In genomic region chr16:38976151-38976550, GRCm38 (mm10) we compare ENCODE assay signal across 19 mouse cellular contexts.
DNase-seq lines count a peak whose midpoint lies in the region; ATAC-seq and TF ChIP-seq lines count a peak whose summit lies in the region.
"Had no signal": no experiment of that assay in that cellular context is flagged by ENCODE, and none has a peak within 500 bp of the region (broad histone marks: within the 10 kb centered on the region; RNA-seq: fewer than 3 reads in every experiment).

No protein-coding gene starts in this region.

- TF ChIP-seq POLR2A in testis, adult 2 months (IDR thresholded peaks at IDR 0.05; ENCODE audit: control insufficient read depth, low read depth, low read length), result no peak

- TF ChIP-seq CTCF in testis, adult 2 months (IDR thresholded peaks at IDR 0.05; ENCODE audit: control insufficient read depth, insufficient read depth, insufficient replicate concordance, low read depth, low read length), result no peak

- H3K4me3 ChIP-seq in forebrain, embryonic 15.5 days, result no peak overlapping the region
- no peak overlapping the region for H3K4me3 ChIP-seq in forebrain, embryonic 11.5 days (ENCODE audit: low read depth, low read length)
- no peak overlapping the region for H3K4me3 ChIP-seq in hindbrain, embryonic 11.5 days (ENCODE audit: low read depth, low read length)
- no peak overlapping the region for H3K4me3 ChIP-seq in hindbrain, embryonic 16.5 days (ENCODE audit: low read length)
- H3K4me3 ChIP-seq in limb, embryonic 11.5 days (ENCODE audit: low read depth, low read length), result no peak overlapping the region
- H3K4me3 ChIP-seq in limb, embryonic 10.5 days, result no peak overlapping the region
- H3K4me3 ChIP-seq in testis, adult 2 months (ENCODE audit: control insufficient read depth, low read depth, low read length), result peak overlapping the region; percentile 5; the same call in 1 of the 2 replicates
- H3K4me3 ChIP-seq: embryonic facial prominence, embryonic 13.5 days; gastrocnemius, adult 2 months; hindbrain, embryonic 13.5 days had no signal

- no peak overlapping the region for H3K9ac ChIP-seq in forebrain, embryonic 15.5 days (replicated peaks)
- no peak overlapping the region for H3K9ac ChIP-seq in forebrain, embryonic 11.5 days (ENCODE audit: low read length)
- no peak overlapping the region for H3K9ac ChIP-seq in hindbrain, embryonic 11.5 days (ENCODE audit: low read depth, low read length)
- H3K9ac ChIP-seq in hindbrain, embryonic 16.5 days (ENCODE audit: low read depth, low read length), result no peak overlapping the region
- no peak overlapping the region for H3K9ac ChIP-seq in limb, embryonic 11.5 days (ENCODE audit: low read length)
- H3K9ac ChIP-seq: embryonic facial prominence, embryonic 13.5 days; hindbrain, embryonic 13.5 days had no signal

- H3K27ac ChIP-seq in forebrain, embryonic 15.5 days (replicated peaks), result no peak overlapping the region
- no peak overlapping the region for H3K27ac ChIP-seq in forebrain, embryonic 11.5 days (ENCODE audit: low read depth, low read length)
- no peak overlapping the region for H3K27ac ChIP-seq in hindbrain, embryonic 11.5 days (ENCODE audit: low read depth, low read length)
- H3K27ac ChIP-seq in hindbrain, embryonic 16.5 days (ENCODE audit: low read depth, low read length), result no peak overlapping the region
- H3K27ac ChIP-seq in limb, embryonic 11.5 days (replicated peaks; ENCODE audit: low read depth, low read length), result no peak overlapping the region
- H3K27ac ChIP-seq in limb, embryonic 10.5 days, result no peak overlapping the region
- H3K27ac ChIP-seq in testis, adult 2 months (ENCODE audit: control insufficient read depth, insufficient read depth, low read depth, low read length), result no peak overlapping the region
- H3K27ac ChIP-seq: embryonic facial prominence, embryonic 13.5 days; gastrocnemius, adult 2 months; hindbrain, embryonic 13.5 days had no signal

- H3K27me3 ChIP-seq in forebrain, embryonic 15.5 days, result no peaks in the 10 kb centered on the region
- H3K27me3 ChIP-seq in forebrain, embryonic 11.5 days (ENCODE audit: control insufficient read depth, insufficient read depth, low read length), result no peaks in the 10 kb centered on the region
- no peaks in the 10 kb centered on the region for H3K27me3 ChIP-seq in hindbrain, embryonic 11.5 days (ENCODE audit: control insufficient read depth, insufficient read depth, low read length)
- no peaks in the 10 kb centered on the region for H3K27me3 ChIP-seq in hindbrain, embryonic 16.5 days (replicated peaks; ENCODE audit: control insufficient read depth, insufficient read depth, low read length)
- H3K27me3 ChIP-seq in limb, embryonic 11.5 days (ENCODE audit: control insufficient read depth, insufficient read depth, low read length), result no peaks in the 10 kb centered on the region
- H3K27me3 ChIP-seq in limb, embryonic 10.5 days (ENCODE audit: low read depth, poor library complexity, severe bottlenecking), result no peaks in the 10 kb centered on the region
- no peaks in the 10 kb centered on the region for H3K27me3 ChIP-seq in testis, adult 2 months (ENCODE audit: control insufficient read depth, insufficient read depth, low read length)
- H3K27me3 ChIP-seq: hindbrain, embryonic 13.5 days had no signal

- H3K4me2 ChIP-seq in forebrain, embryonic 15.5 days (replicated peaks), result no peak overlapping the region
- H3K4me2 ChIP-seq in forebrain, embryonic 11.5 days (ENCODE audit: low read depth, low read length, severe bottlenecking), result no peak overlapping the region
- H3K4me2 ChIP-seq in hindbrain, embryonic 11.5 days (replicated peaks; ENCODE audit: low read depth, low read length), result no peak overlapping the region
- H3K4me2 ChIP-seq in hindbrain, embryonic 16.5 days (ENCODE audit: low read length), result no peak overlapping the region
- no peak overlapping the region for H3K4me2 ChIP-seq in limb, embryonic 11.5 days (ENCODE audit: low read depth, severe bottlenecking)
- H3K4me2 ChIP-seq: embryonic facial prominence, embryonic 13.5 days; hindbrain, embryonic 13.5 days had no signal

- no peaks in the 10 kb centered on the region for H3K36me3 ChIP-seq in forebrain, embryonic 15.5 days
- no peaks in the 10 kb centered on the region for H3K36me3 ChIP-seq in forebrain, embryonic 11.5 days (ENCODE audit: control insufficient read depth, insufficient read depth, low read length)
- H3K36me3 ChIP-seq in hindbrain, embryonic 11.5 days (ENCODE audit: control insufficient read depth, insufficient read depth, low read length), result no peaks in the 10 kb centered on the region
- H3K36me3 ChIP-seq in hindbrain, embryonic 16.5 days (ENCODE audit: control insufficient read depth, insufficient read depth, low read length), result no peaks in the 10 kb centered on the region
- H3K36me3 ChIP-seq in limb, embryonic 11.5 days (ENCODE audit: control insufficient read depth, insufficient read depth, low read length), result no peaks in the 10 kb centered on the region
- no peaks in the 10 kb centered on the region for H3K36me3 ChIP-seq in limb, embryonic 10.5 days
- H3K36me3 ChIP-seq in testis, adult 2 months (ENCODE audit: control insufficient read depth, insufficient read depth, low read length), result no peaks in the 10 kb centered on the region
- H3K36me3 ChIP-seq: embryonic facial prominence, embryonic 13.5 days; hindbrain, embryonic 13.5 days had no signal

- no peak for DNase-seq in forebrain, embryonic 11.5 days (ENCODE audit: low spot score)
- DNase-seq in hindbrain, embryonic 11.5 days (ENCODE audit: low spot score), result no peak
- DNase-seq in limb, embryonic 11.5 days (ENCODE audit: low spot score), result no peak
- DNase-seq in limb, embryonic 10.5 days (ENCODE audit: low spot score), result no peak
- no peak for DNase-seq in testis, postnatal 10 days (ENCODE audit: low spot score)
- DNase-seq: adrenal gland, adult 2 months; adrenal gland, postnatal 25 days; cerebellum, adult 18-20 months; cerebellum, adult 9-11 months; cerebellum, postnatal 36 days; gastrocnemius, adult 2 months; gastrocnemius, postnatal 25 days had no signal

- 0 out of 2 replicates have a peak, but pooled peaks have one; percentile 19 for ATAC-seq in forebrain, embryonic 15.5 days (replicated peaks)
- no peak for ATAC-seq in forebrain, embryonic 11.5 days (replicated peaks; ENCODE audit: low FRiP score)
- ATAC-seq in hindbrain, embryonic 11.5 days (ENCODE audit: low FRiP score), result peak; percentile 25; the same call in 1 of the 2 replicates
- no peak for ATAC-seq in hindbrain, embryonic 16.5 days
- ATAC-seq in limb, embryonic 11.5 days (ENCODE audit: insufficient number of reproducible peaks, low FRiP score, low TSS enrichment, low read depth), result 0 out of 2 replicates have a peak, but pooled peaks have one; percentile 17
- ATAC-seq: inflammation-experienced regulatory T-cells, adult 6 months; intestine, postnatal 0 days had no signal

- no peaks in the 10 kb centered on the region for H3K9me3 ChIP-seq in forebrain, embryonic 15.5 days
- H3K9me3 ChIP-seq in forebrain, embryonic 11.5 days (ENCODE audit: control insufficient read depth, low read length), result no peaks in the 10 kb centered on the region
- no peaks in the 10 kb centered on the region for H3K9me3 ChIP-seq in hindbrain, embryonic 11.5 days (ENCODE audit: control insufficient read depth, low read length)
- H3K9me3 ChIP-seq in hindbrain, embryonic 16.5 days (ENCODE audit: control insufficient read depth, low read length), result no peaks in the 10 kb centered on the region
- no peaks in the 10 kb centered on the region for H3K9me3 ChIP-seq in limb, embryonic 11.5 days (ENCODE audit: control insufficient read depth, low read length)
- H3K9me3 ChIP-seq in limb, embryonic 10.5 days (replicated peaks), result no peaks in the 10 kb centered on the region
- H3K9me3 ChIP-seq: embryonic facial prominence, embryonic 13.5 days; hindbrain, embryonic 13.5 days had no signal

- H3K4me1 ChIP-seq in forebrain, embryonic 15.5 days, result peaks cover 5% of the 10 kb centered on the region; the same call in 1 of the 2 replicates
- 0 out of 2 replicates have a peak, but pooled peaks cover 2% of the 10 kb centered on the region for H3K4me1 ChIP-seq in forebrain, embryonic 11.5 days (replicated peaks; ENCODE audit: control insufficient read depth, insufficient read depth, low read length)
- no peaks in the 10 kb centered on the region for H3K4me1 ChIP-seq in hindbrain, embryonic 11.5 days (replicated peaks; ENCODE audit: control insufficient read depth, insufficient read depth, low read length)
- H3K4me1 ChIP-seq in hindbrain, embryonic 16.5 days (ENCODE audit: control insufficient read depth, insufficient read depth, low read depth, low read length), result no peaks in the 10 kb centered on the region; the same call in none of the 2 replicates
- 0 out of 2 replicates have a peak, but pooled peaks cover 2% of the 10 kb centered on the region for H3K4me1 ChIP-seq in limb, embryonic 11.5 days (ENCODE audit: control insufficient read depth, insufficient read depth, low read length)
- H3K4me1 ChIP-seq in limb, embryonic 10.5 days, result peaks cover 21% of the 10 kb centered on the region
- H3K4me1 ChIP-seq in testis, adult 2 months (ENCODE audit: control insufficient read depth, insufficient read depth, low read length), result peaks cover 9% of the 10 kb centered on the region
- H3K4me1 ChIP-seq: embryonic facial prominence, embryonic 13.5 days had no signal

- 78% methylated on average over 13 of the region's 13 CpGs for WGBS in forebrain, embryonic 15.5 days
- 77% methylated on average over 13 of the region's 13 CpGs for WGBS in forebrain, embryonic 11.5 days
- WGBS in hindbrain, embryonic 11.5 days, result 83% methylated on average over 13 of the region's 13 CpGs
- WGBS in hindbrain, embryonic 16.5 days, result 81% methylated on average over 13 of the region's 13 CpGs
- WGBS in limb, embryonic 11.5 days, result 67% methylated on average over 13 of the region's 13 CpGs
- 79% methylated on average over 13 of the region's 13 CpGs for WGBS in limb, embryonic 10.5 days

Comparison
In these comparisons a context has a peak if more than half of its experiments do, and no peak if none do; other contexts are left out.
1. ATAC-seq: peak in forebrain, embryonic 15.5 days (single experiment), hindbrain, embryonic 11.5 days (single experiment) and limb, embryonic 11.5 days (single experiment); none in forebrain, embryonic 11.5 days (single experiment) and hindbrain, embryonic 16.5 days (single experiment).